Mouse (Mus musculus) intestine, postnatal 0 days (tissue): Measurements from ENCODE around the gene Cyth2. TPM values are rescaled to one million over a fixed set of nuclear protein-coding genes. Genes with fewer than 3 reads are reported as not detected.

Experiments used
- ATAC-seq: fragments of 200-750 bp; cut with Nextera tagmentation; 2 replicates; pipeline ENCODE4 v1.8.0; 2017; ENCODE audit warnings: mild to moderate bottlenecking, moderate TSS enrichment, moderate library complexity
- H3K27ac ChIP-seq: fragments of 300-500 bp; sonication (generic); 2 replicates; pipeline ENCODE4 v1.5.1; 2014; ENCODE audit warnings: mild to moderate bottlenecking, low read depth, low read length, moderate library complexity
- H3K27me3 ChIP-seq: fragments of 300-500 bp; sonication (generic); replicated peaks from 2 replicates; pipeline ENCODE4 v1.6.1; 2014; ENCODE audit warnings: low read length, mixed read lengths; ENCODE audit not compliant: control insufficient read depth, insufficient read depth
- H3K36me3 ChIP-seq: fragments of 300-500 bp; sonication (generic); 2 replicates; pipeline ENCODE4 v1.6.1; 2014; ENCODE audit warnings: mild to moderate bottlenecking, moderate library complexity; ENCODE audit not compliant: control insufficient read depth, insufficient read depth
- H3K4me1 ChIP-seq: fragments of 300-500 bp; sonication (generic); replicated peaks from 2 replicates; pipeline ENCODE4 v1.6.1; 2014; ENCODE audit warnings: antibody characterized with exemption, low read length, mixed read lengths; ENCODE audit not compliant: control insufficient read depth, insufficient read depth
- H3K4me2 ChIP-seq: fragments of 300-500 bp; sonication (generic); replicated peaks from 2 replicates; pipeline ENCODE4 v1.6.1; 2014; ENCODE audit warnings: low read depth, mild to moderate bottlenecking, moderate library complexity
- H3K4me3 ChIP-seq: fragments of 300-500 bp; sonication (generic); 2 replicates; pipeline ENCODE4 v1.5.1; 2014; ENCODE audit warnings: low read depth, low read length
- H3K9ac ChIP-seq: fragments of 300-500 bp; sonication (generic); 2 replicates; pipeline ENCODE4 v1.6.1; 2014; ENCODE audit warnings: mild to moderate bottlenecking, low read depth, low read length
- H3K9me3 ChIP-seq: fragments of 300-500 bp; sonication (generic); 2 replicates; pipeline ENCODE4 v1.6.1; 2016; ENCODE audit warnings: mixed run types; ENCODE audit not compliant: control insufficient read depth
- CTCF ChIP-seq: sonication (generic); IDR thresholded peaks from 2 replicates; pipeline ENCODE4 v1.5.1; 2016; ENCODE audit warnings: low read depth, mild to moderate bottlenecking, control low read depth, antibody characterized with exemption, moderate library complexity
- WGBS: fragments of 180-500 bp; shearing (Covaris S2); extraction: QIAGEN DNeasy Blood & Tissue Kit; methylation state at CpG from one replicate; pipeline ENCODE4 v1.1.7; 2014; 5-methylcytosine and 5-hydroxymethylcytosine counted together
- polyA plus RNA-seq: library from polyadenylated mRNA; unstranded; fragments of >200 nt; fragmentation: Nextera tagmentation; extraction: Ambion mirVana; gene quantifications from 2 replicates; pipeline ENCODE4 v1.2.1, GENCODE M21; 2015

The Cyth2 gene
- polyA plus RNA-seq, 1 experiment from 2014 or later: 66.4 TPM

DNA sequence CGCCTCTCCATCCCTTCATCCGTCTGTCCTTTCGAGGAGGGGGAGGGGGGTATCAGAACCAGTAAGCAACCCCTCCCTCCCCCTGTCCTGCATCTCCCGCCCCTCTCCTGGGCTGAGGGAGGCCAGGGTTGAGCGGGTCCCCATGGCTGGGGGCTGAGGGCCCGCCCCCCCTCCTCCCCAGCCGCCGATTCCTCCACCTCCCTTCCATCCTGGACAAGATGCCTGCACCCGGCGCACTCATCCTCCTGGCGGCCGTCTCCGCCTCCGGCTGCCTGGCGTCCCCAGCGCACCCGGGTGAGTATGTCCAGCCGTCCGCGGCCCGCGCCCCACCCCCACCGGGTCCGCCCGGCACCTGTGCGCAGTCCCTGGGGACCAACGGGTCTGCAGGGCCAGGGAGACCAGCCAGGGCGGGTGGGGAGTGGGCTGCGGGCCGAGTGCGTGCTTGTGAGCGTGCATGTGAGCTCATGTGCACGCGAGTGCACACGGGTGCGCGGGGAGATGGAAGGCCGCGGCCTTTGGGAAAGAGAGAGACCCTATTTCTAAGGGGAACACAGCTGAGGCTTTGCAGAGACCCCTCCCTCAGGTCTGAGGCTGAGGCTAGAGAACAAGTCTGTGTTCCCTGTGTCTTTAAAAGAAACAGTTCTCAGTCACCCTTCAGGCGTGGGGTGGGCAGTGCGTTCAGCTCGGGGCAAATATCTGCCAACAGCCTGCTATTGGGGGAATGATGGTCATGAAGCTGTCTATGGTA lies 28.8 kb downstream of the Cyth2 start:
- no peaks in the 10 kb centered on the region; the same call in 1 of the 2 replicates for H3K36me3 ChIP-seq
- no peak overlapping the region for H3K27ac ChIP-seq
- WGBS: 1% methylated on average over 36 of the region's 42 CpGs

DNA sequence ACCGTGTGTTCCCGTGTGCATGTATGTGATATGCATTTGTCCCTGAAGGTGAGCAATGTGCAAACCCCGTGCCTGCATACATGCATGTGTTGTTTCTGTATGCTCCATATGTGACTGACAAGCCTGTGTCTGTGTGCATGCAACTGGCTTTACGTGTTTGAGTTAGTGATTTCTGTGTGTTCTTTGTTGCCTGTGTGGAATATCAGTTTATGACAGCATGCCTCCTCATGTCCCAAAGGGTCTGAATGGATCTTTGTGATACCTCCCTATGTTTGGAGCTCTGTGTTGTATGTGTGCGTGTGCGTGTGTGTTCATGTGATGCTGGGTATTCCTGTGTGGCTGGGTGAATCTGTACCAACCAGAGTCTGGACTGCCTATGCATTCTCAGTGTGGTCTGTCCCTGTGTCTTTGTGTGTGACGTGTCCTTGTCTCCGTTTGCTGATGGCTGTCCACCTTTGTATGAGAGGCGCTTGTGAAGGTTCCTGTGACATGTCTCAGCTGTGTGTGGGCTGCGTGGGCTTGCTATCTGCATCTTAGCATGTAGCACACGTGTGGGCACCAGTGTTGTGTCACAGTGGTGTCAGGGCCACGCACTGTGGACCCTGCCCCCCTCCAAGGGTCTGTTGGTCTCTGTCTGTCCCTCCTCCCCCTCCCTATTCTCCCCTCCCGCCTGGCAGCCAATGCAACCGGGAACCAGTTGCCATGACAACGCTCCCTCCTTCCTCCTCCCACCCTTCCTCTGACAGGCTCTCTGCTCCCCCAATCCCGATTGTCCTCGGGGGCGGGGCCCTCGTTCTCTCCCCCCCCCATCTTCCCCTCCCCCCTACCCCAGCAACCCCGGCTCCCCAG lies 29.6 kb downstream of the Cyth2 start, which contains the start of gene Sult2b1:
TSS of gene Sult2b1 (minus strand) at position 146 of the 849 bp plus-strand sequence.
- Histone ChIP-seq H3K27ac (no peak within 1 kb of the TSS), H3K4me2 (peak within 1 kb of the TSS; percentile 94), H3K9me3 (no peaks in the 10 kb centered on the region), H3K4me1 (peaks cover 12% of the 10 kb centered on the region; the same call in 1 of the 2 replicates), H3K36me3 (no peaks in the 10 kb centered on the region; the same call in 1 of the 2 replicates), H3K9ac (peak within 1 kb of the TSS; percentile 51), H3K27me3 (peaks cover 32% of the 10 kb centered on the region), H3K4me3 (peak within 1 kb of the TSS; percentile 52)
- TF ChIP-seq CTCF: no peak
- ATAC-seq: no peak
- 26% methylated on average over 17 of the region's 20 CpGs for WGBS

More for the DNA sequence above, 28.8 kb downstream of the Cyth2 start:
- H3K27me3 ChIP-seq: peaks cover 32% of the 10 kb centered on the region
- H3K9me3 ChIP-seq: no peaks in the 10 kb centered on the region
- H3K4me2 ChIP-seq: peak overlapping the region; percentile 67
- peak overlapping the region; percentile 26; the same call in 1 of the 2 replicates for H3K9ac ChIP-seq
- no peak for ATAC-seq
- H3K4me3 ChIP-seq: peak overlapping the region; percentile 36
- peak; percentile 19; the same call in 1 of the 2 replicates for TF ChIP-seq CTCF
- H3K4me1 ChIP-seq: peaks cover 12% of the 10 kb centered on the region; the same call in 1 of the 2 replicates

DNA sequence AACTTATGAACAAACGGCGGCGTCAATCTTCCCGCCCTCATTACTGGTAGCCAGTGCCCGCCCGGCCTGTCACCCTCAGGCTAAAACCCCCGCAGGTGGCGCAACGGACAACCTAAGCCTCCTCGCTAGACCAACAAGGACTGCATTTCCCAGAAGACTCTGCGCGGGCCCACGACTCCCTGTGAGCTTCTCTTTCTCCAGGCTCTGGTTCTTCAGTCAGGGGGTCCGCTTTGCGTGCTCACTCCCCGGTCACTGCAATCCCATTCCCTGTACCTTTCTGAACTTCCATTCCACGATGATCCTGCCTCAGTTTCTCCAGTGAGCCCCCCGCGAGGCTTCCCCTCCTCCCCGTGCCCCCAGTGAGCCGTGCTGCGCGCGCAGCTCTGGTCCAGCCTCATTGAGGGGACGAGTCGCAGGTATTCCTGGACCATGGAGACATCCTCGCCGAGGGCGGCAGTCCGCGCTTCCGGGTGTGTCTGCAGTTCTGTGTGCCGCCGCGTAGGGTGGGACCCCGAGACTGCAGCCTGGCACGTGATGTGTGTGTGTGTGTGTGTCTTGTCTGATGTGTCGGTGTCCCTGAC lies 30.8 kb downstream of the Cyth2 start, which contains the start of gene Lmtk3:
TSS of gene Lmtk3 (plus strand) at position 228 of the 581 bp plus-strand sequence.
- H3K4me3 ChIP-seq: peak within 1 kb of the TSS; percentile 52
- H3K36me3 ChIP-seq: no peaks in the 10 kb centered on the region; the same call in 1 of the 2 replicates
- WGBS: under 1% methylated on average over 38 of the region's 38 CpGs
- H3K27ac ChIP-seq: no peak within 1 kb of the TSS
- ATAC-seq: 0 out of 2 replicates have a peak, but pooled peaks have one; percentile 20
- peak within 1 kb of the TSS; percentile 51 for H3K9ac ChIP-seq
- H3K4me2 ChIP-seq: peak within 1 kb of the TSS; percentile 94
- no peaks in the 10 kb centered on the region for H3K9me3 ChIP-seq
- H3K27me3 ChIP-seq: peaks cover 32% of the 10 kb centered on the region
- peaks cover 12% of the 10 kb centered on the region; the same call in 1 of the 2 replicates for H3K4me1 ChIP-seq
- peak; percentile 56 for TF ChIP-seq CTCF

DNA sequence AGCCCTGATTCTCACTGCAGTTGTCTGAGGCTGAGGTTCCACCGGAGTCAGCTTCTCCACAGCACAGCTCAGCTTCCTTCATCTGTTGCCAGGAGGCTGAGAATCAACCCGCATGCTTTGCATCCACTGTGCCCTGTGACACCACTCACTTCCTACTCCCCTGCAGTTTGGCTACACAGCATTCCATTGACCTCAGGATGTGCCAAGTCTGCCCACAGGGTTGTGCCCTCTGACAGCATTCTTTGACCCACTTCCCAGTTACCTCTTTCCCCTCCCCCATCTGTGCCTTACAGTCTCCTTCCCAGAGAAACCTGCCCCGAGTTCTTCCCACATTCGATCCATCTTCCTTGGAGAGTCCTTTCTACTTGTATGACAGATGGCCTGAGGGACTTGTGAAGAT lies 32.1 kb downstream of the Cyth2 start:
- Histone ChIP-seq H3K9ac (no peak overlapping the region), H3K36me3 (no peaks in the 10 kb centered on the region; the same call in 1 of the 2 replicates), H3K27me3 (peaks cover 31% of the 10 kb centered on the region), H3K4me3 (no peak overlapping the region), H3K27ac (no peak overlapping the region), H3K4me2 (no peak overlapping the region), H3K4me1 (peaks cover 12% of the 10 kb centered on the region; the same call in 1 of the 2 replicates), H3K9me3 (no peaks in the 10 kb centered on the region)
- no peak for TF ChIP-seq CTCF
- WGBS: 75% methylated on average over 4 of the region's 4 CpGs
- ATAC-seq: no peak

DNA sequence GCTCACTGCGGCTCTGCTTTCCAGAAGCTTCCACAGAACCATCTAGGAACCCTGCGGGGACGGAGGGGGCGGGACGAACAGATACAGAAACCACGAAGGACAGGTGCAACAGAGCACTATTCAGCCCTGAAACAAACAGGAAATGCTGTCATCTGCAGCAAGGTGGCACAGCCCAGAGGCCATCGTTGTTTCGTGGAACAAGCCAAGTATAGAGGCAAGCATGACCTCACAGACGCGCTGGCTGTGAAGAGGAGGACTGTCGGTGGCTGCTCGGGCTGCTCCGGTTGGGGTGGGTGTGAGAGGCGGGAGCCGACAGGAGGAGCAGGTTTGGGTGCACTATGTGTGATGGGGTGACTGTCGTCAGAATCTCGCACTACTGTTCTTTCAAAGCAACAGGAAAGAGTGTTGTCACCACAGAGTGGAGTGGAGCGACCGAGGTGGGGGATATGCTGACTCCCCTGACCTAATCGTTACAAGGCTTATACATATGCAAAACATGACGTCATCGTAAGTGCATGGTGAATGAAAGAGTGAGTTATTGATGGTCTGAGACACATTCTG lies 35.2 kb downstream of the Cyth2 start:
- Histone ChIP-seq H3K4me2 (peak overlapping the region; percentile 53), H3K27ac (no peak overlapping the region), H3K4me3 (no peak overlapping the region), H3K36me3 (no peaks in the 10 kb centered on the region), H3K9me3 (no peaks in the 10 kb centered on the region), H3K9ac (no peak overlapping the region), H3K27me3 (peaks cover 7% of the 10 kb centered on the region; the same call in 1 of the 2 replicates), H3K4me1 (0 out of 2 replicates have a peak, but pooled peaks cover 7% of the 10 kb centered on the region)
- ATAC-seq: no peak
- whole genome bisulfite sequencing: 18% methylated on average over 22 of the region's 22 CpGs
- no peak for TF ChIP-seq CTCF
